Mouse (Mus musculus) 3T3-L1 (cell line): ENCODE measurements around the gene Kbtbd4.

Experiments
- DNase-seq: peaks from one replicate; pipeline ENCODE4 v3.0.0-alpha.2; 2015; ENCODE audit warnings: low read depth, low spot score

The Kbtbd4 gene

DNA sequence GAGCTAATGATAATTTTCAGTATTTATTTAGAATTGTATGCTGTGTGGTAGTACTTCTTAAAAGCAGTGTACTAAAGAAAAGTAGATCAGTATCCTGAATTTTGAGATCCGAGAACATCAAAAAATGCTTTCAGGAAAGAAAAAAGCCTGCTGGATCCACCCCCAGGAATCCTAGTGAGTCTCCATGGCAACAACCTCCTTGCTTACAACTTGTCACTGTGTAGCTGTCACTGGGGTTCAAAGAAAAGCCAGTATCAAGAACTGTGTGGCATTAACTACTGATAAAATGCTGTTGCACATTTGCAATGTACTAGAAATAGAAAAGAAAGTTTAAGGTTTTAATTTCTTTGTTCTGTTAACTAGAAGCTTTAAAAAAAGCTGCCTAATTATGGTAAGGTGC, 51.5 kb downstream of the Kbtbd4 start:
- no peak for DNase-seq

DNA sequence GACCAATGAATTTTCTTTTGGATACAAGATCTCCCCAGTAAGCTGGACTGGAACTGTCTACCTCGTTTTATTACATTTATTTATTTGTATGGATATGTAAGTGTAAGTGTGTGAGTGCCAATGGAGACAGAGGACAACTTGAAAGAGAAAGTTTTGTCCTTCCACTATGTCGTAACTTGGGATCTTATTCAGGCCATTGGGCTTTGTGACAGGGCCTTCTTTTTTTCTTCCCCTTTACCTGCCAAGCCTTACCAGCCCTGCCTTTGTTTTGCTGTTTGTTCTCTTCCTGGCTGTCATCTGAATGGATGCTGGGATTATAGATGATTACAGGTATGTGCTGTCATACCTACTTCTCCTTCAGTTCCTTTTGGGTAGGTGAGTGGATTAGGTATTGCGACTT, 54.3 kb downstream of the Kbtbd4 start:
- DNase-seq: no peak

DNA sequence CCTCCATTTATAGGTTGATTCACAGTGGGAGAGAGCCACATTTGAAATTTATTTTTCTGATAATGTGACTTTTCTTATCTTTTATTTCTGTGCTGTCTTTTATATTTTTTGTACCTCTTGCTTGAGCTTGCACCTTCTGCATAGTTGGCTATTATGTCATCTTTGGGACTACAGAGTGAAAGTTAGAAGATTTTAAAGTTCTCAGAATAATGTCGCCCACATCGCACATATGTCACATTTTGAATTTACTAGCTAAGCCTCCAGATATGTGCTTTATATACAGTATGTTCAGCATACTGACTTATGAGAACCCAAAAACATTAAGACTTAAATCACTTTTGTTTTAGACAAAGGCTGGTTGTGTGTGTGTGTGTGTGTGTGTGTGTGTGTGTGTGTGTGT, 55.5 kb downstream of the Kbtbd4 start:
- DNase-seq: no peak
